Mouse (Mus musculus) cortical plate, adult 2 months (tissue): Measurements from ENCODE around the gene Ttc23.

Experiments
- CTCF ChIP-seq: fragments of 200-500 bp; IDR thresholded peaks from 2 replicates; pipeline ENCODE4 v1.5.1; 2011; ENCODE audit warnings: mild to moderate bottlenecking, control low read depth, low read length; ENCODE audit not compliant: insufficient read depth; ENCODE audit errors: extremely low read depth
- POLR2A ChIP-seq: fragments of 200-500 bp; IDR thresholded peaks from 2 replicates; pipeline ENCODE4 v1.6.1; 2011; ENCODE audit warnings: mild to moderate bottlenecking, low read length, control low read depth; ENCODE audit not compliant: insufficient read depth; ENCODE audit errors: extremely low read depth

- no peak for TF ChIP-seq CTCF
- TF ChIP-seq POLR2A, result no peak
These were observed 75.0 kb downstream of the Ttc23 start for GRCm38 (mm10) chr7:67722163-67722562.
